Mouse (Mus musculus) limb, embryonic 14.5 days (tissue): Measurements from ENCODE around the gene Medag. TPM values are rescaled to one million over a fixed set of nuclear protein-coding genes. Genes with fewer than 3 reads are reported as not detected.
A peak's percentile ranks its signal among the peaks of the same experiment; 100 is the strongest.

Experiments used
- ATAC-seq: fragments of 200-750 bp; cut with Nextera tagmentation; 2 replicates; pipeline ENCODE4 v1.8.0; 2017; ENCODE audit warnings: low read depth, moderate number of reproducible peaks, moderate TSS enrichment; ENCODE audit not compliant: low FRiP score
- DNase-seq: peaks from one replicate; pipeline ENCODE4 v3.0.0-alpha.2; 2015; ENCODE audit warnings: low spot score
- H3K27ac ChIP-seq: fragments of 300-500 bp; sonication (generic); replicated peaks from 2 replicates; pipeline ENCODE4 v1.5.1; 2014; ENCODE audit warnings: low read depth, mild to moderate bottlenecking, low read length, moderate library complexity, mixed read lengths
- H3K27me3 ChIP-seq: fragments of 300-500 bp; sonication (generic); 2 replicates; pipeline ENCODE4 v1.6.1; 2014; ENCODE audit warnings: low read length, mixed read lengths; ENCODE audit not compliant: control insufficient read depth, insufficient read depth
- H3K36me3 ChIP-seq: fragments of 300-500 bp; sonication (generic); 2 replicates; pipeline ENCODE4 v1.6.1; 2014; ENCODE audit warnings: mild to moderate bottlenecking, low read length, moderate library complexity, mixed read lengths; ENCODE audit not compliant: control insufficient read depth, insufficient read depth
- H3K4me1 ChIP-seq: fragments of 300-500 bp; sonication (generic); 2 replicates; pipeline ENCODE4 v1.6.1; 2014; ENCODE audit warnings: antibody characterized with exemption, low read length, mixed read lengths; ENCODE audit not compliant: control insufficient read depth, insufficient read depth
- H3K4me2 ChIP-seq: fragments of 300-500 bp; sonication (generic); replicated peaks from 2 replicates; pipeline ENCODE4 v1.6.1; 2014; ENCODE audit warnings: low read depth, mild to moderate bottlenecking, low read length, moderate library complexity; ENCODE audit not compliant: severe bottlenecking
- H3K4me3 ChIP-seq: fragments of 300-500 bp; sonication (generic); replicated peaks from 2 replicates; pipeline ENCODE4 v1.5.1; 2014; ENCODE audit warnings: low read length
- H3K9ac ChIP-seq: fragments of 300-500 bp; sonication (generic); 2 replicates; pipeline ENCODE4 v1.6.1; 2014; ENCODE audit warnings: mild to moderate bottlenecking, low read depth, low read length, moderate library complexity; ENCODE audit not compliant: severe bottlenecking
- H3K9me3 ChIP-seq: fragments of 300-500 bp; sonication (generic); 2 replicates; pipeline ENCODE4 v1.6.1; 2016; ENCODE audit warnings: low read length; ENCODE audit not compliant: control insufficient read depth
- POLR2A ChIP-seq: fragments of 200-500 bp; IDR thresholded peaks from 2 replicates; pipeline ENCODE4 v1.8.0; 2012; ENCODE audit warnings: inconsistent platforms, mild to moderate bottlenecking, moderate library complexity, borderline replicate concordance; ENCODE audit not compliant: insufficient read depth, insufficient read length; ENCODE audit errors: extremely low read depth
- WGBS: fragments of 180-500 bp; shearing (Covaris S2); extraction: QIAGEN DNeasy Blood & Tissue Kit; methylation state at CpG from one replicate; pipeline ENCODE4 v1.1.7; 2014; 5-methylcytosine and 5-hydroxymethylcytosine counted together
- polyA plus RNA-seq, 2 experiments: library from polyadenylated mRNA; depleted of rRNA in 1 of 2; stranded (reverse) in 1 of 2; unstranded in 1 of 2; fragments of >200 nt; fragmentation: Nextera tagmentation in 1 of 2; extraction: Ambion mirVana in 1 of 2; gene quantifications; 2 replicates each; pipeline versions ENCODE4 v1.2.1 to v1.2.3; 2012 to 2014

Medag gene
- polyA plus RNA-seq, 2 experiments, result 2.6 to 3.8 TPM

GRCm38 (mm10) chr5:149378566-149378965 lies 33.0 kb upstream of the Medag start:
- DNase-seq (no peak), ATAC-seq (no peak)
- Histone ChIP-seq H3K4me1 (peaks cover 38% of the 10 kb centered on the region), H3K4me3 (no peak overlapping the region), H3K27me3 (no peaks in the 10 kb centered on the region), H3K27ac (no peak overlapping the region), H3K36me3 (no peaks in the 10 kb centered on the region), H3K4me2 (no peak overlapping the region), H3K9me3 (no peaks in the 10 kb centered on the region), H3K9ac (no peak overlapping the region)
- WGBS, result 73% methylated on average over 7 of the region's 7 CpGs
- TF ChIP-seq POLR2A, result no peak

DNA sequence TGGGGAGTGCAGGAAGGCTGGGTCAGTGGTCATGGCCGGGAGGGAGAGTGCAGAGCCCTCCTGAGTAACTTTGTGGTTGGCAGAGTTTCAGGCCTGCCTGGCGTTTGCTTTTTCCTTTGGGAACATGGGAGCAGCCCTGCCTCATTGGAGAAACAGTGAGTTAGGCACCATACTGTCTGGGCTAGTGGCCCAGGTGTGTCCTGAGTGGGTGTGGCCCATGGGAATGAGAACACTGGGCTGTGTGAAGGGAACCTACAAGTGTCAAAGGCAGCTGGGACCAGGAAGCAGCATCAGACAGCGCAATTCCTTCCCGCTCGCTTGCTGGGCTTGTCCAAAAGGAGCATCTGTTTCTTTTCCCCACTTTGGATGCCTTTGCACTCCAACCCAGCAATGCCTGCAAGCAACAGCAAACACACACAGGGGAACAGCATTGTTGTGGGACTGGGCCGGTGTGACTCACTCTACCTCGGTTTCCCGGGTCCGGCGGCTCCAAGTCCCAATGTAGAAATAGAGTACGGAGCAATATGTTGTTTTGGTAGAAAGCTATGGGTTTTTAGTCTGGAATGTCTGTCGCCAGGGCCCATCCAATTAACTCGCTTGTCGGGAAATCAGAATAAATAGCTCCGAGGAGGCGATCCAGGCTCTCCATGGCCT lies 32.3 kb upstream of the Medag start:
- H3K4me1 ChIP-seq, result peaks cover 38% of the 10 kb centered on the region
- no peak for ATAC-seq

DNA sequence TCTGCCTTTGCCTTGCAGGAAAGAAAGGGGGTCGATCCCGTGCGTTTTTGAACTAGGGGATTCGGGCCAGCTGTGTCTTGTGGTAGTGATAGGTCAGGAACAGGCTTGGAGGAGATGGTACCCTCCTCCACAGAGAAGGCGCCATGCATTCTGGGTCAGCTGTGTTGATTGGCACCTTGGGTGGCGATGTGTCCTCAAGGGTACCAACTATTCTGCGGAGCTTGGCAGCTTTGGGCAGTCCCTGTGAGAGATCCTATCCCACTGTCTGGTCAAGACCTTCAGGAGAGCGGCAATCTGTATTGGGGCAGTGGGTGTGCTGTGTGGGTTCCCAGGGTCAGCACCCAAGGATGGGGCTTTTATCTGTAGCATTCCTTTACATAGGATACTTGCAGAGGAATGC lies 31.7 kb upstream of the Medag start:
- Histone ChIP-seq H3K9ac (no peak overlapping the region), H3K27ac (no peak overlapping the region), H3K27me3 (no peaks in the 10 kb centered on the region), H3K4me1 (peaks cover 37% of the 10 kb centered on the region), H3K9me3 (no peaks in the 10 kb centered on the region), H3K36me3 (no peaks in the 10 kb centered on the region), H3K4me3 (no peak overlapping the region), H3K4me2 (no peak overlapping the region)
- no peak for TF ChIP-seq POLR2A
- DNase-seq (no peak), ATAC-seq (no peak)
- WGBS, result 87% methylated on average over 8 of the region's 8 CpGs

More for the DNA sequence above, 32.3 kb upstream of the Medag start:
- WGBS, result 87% methylated on average over 16 of the region's 16 CpGs
- Histone ChIP-seq H3K27me3 (no peaks in the 10 kb centered on the region), H3K4me2 (no peak overlapping the region), H3K9ac (no peak overlapping the region), H3K4me3 (no peak overlapping the region), H3K9me3 (no peaks in the 10 kb centered on the region), H3K36me3 (no peaks in the 10 kb centered on the region), H3K27ac (no peak overlapping the region)
- no peak for TF ChIP-seq POLR2A
- no peak for DNase-seq

DNA sequence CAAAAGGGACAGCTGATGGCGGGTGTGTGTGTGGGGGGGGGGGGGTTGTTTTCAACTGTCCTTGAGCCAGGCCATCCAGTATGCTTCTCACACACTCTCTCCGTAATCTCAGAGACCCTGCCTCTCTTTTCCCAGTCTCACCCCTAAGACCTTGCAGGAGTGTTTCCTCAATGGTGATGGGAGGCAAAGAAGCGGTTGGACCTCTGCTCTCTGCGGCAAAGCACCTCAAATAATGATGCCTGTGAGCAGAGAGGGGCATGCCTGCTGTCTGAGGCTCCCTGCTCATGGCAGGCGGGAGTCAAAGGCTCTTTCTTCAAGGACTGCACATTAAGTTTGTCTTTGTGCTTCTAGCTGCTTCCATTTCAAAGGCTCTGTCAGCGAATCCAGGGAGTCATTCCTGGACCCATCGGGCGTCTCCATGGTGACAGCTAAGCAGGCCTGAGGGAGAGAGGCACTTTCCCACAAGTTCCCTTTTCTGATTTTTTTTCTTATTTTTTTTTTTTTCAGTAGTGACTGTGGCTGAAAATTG lies 31.1 kb upstream of the Medag start:
- no peaks in the 10 kb centered on the region for H3K36me3 ChIP-seq
- no peak for TF ChIP-seq POLR2A
- H3K4me3 ChIP-seq, result no peak overlapping the region
- 51% methylated on average over 8 of the region's 8 CpGs for WGBS
- H3K27me3 ChIP-seq, result no peaks in the 10 kb centered on the region
- no peaks in the 10 kb centered on the region for H3K9me3 ChIP-seq
- no peak overlapping the region for H3K4me2 ChIP-seq
- DNase-seq (no peak), ATAC-seq (no peak)
- H3K27ac ChIP-seq, result peak overlapping the region; percentile 30; the same call in 1 of the 2 replicates
- H3K9ac ChIP-seq, result no peak overlapping the region
- H3K4me1 ChIP-seq, result peaks cover 35% of the 10 kb centered on the region

DNA sequence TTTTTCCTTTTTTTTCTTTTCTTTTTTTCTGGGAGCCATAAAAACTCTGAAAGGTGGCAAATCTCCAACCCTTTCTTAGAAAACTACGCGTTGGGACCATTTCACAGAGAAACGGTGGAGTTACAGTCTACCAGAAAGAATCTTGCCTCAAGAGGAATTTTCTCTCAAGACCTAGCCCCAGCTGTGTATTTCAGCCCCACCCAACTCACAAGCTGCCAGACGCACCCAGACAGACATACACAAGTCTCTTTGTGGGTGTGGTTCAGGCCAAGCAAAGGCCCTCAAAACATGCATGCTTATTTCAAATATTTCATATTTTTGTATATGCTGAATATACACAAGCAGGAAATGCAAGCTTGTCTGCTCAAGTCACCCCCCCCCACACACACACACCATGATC lies 29.6 kb upstream of the Medag start:
- Histone ChIP-seq H3K9me3 (no peaks in the 10 kb centered on the region), H3K9ac (no peak overlapping the region), H3K4me1 (peaks cover 30% of the 10 kb centered on the region), H3K36me3 (no peaks in the 10 kb centered on the region), H3K27me3 (no peaks in the 10 kb centered on the region), H3K4me2 (no peak overlapping the region), H3K27ac (peak overlapping the region; percentile 43; the same call in 1 of the 2 replicates), H3K4me3 (no peak overlapping the region)
- TF ChIP-seq POLR2A, result no peak
- no peak for ATAC-seq
- no peak for DNase-seq
- WGBS, result 39% methylated on average over 4 of the region's 4 CpGs
